Mouse (Mus musculus) E14TG2a.4 (cell line): Measurements from ENCODE around the gene Slc26a3.

Experiments used
- CTCF ChIP-seq: conservative IDR thresholded peaks from 2 replicates; pipeline ENCODE4 v1.5.1; 2014; ENCODE audit warnings: low read length
- POU5F1 ChIP-seq: IDR thresholded peaks from 2 replicates; pipeline ENCODE4 v1.6.1; 2014; ENCODE audit warnings: low read length, borderline replicate concordance

DNA sequence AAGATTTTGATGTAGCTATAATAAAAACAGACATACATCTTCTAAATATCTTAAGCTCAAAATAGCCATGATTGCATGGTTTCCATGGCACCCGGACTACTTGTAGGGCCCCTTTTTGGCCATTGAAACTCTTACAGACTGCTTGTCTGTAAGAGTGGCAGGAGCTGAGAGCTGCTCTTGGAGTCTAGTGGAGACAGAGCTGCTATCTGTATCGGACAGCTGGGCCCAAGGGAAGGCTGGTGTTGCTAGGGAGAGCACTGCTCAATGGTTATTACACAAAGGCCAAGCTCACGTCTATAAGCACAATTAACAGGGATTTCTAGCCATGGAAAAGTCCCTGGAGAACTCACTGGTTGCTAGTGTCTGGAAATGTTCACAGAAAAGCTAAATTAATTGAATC, 130.7 kb downstream of the Slc26a3 start:
- no peak for TF ChIP-seq CTCF
- TF ChIP-seq POU5F1 = no peak
